9 mouse cellular contexts compared by ENCODE assay signal in genomic region chr17:32362686-32363085, GRCm38 (mm10). TPM values are rescaled to one million over a fixed set of nuclear protein-coding genes. Genes with fewer than 3 reads are reported as not detected.
DNase-seq lines count a peak whose midpoint lies in the region; ATAC-seq and TF ChIP-seq lines count a peak whose summit lies in the region.
"Had no signal": no experiment of that assay in that cellular context is flagged by ENCODE, and none has a peak within 500 bp of the region (broad histone marks: within the 10 kb centered on the region; RNA-seq: fewer than 3 reads in every experiment).

No protein-coding gene starts in this region.

- no peak for TF ChIP-seq POLR2A in CH12.LX (IDR thresholded peaks at IDR 0.05; ENCODE audit: low read depth, low read length)
- no peak for TF ChIP-seq POLR2A in thymus, adult 2 months (IDR thresholded peaks at IDR 0.05; ENCODE audit: control insufficient read depth, extremely low read depth, insufficient read depth, low read length, poor library complexity)

- H3K9ac ChIP-seq in CH12.LX (ENCODE audit: insufficient read depth, low read depth) = no peak overlapping the region
- H3K9ac ChIP-seq in heart, postnatal 0 days (replicated peaks; ENCODE audit: low read depth, low read length) = no peak overlapping the region
- H3K9ac ChIP-seq in liver, embryonic 14.5 days (replicated peaks) = no peak overlapping the region; the same call in 1 of the 2 replicates

- H3K79me2 ChIP-seq in CH12.LX (replicated peaks; ENCODE audit: control insufficient read depth, extremely low read depth, insufficient read depth, poor library complexity, severe bottlenecking) = peaks cover 22% of the 10 kb centered on the region

- dilution Hi-C loops in CH12.LX (cut with MboI; ENCODE audit: extremely low pct_ligation_motif_present, extremely low pct_unique_long_range_greater_than_20kb, low sequenced_read_pairs) = no loop called here

- H3K27ac ChIP-seq in CH12.LX (ENCODE audit: insufficient read depth, low read depth) = no peak overlapping the region
- H3K27ac ChIP-seq in heart, postnatal 0 days (ENCODE audit: low read depth) = no peak overlapping the region
- H3K27ac ChIP-seq in liver, embryonic 14.5 days = no peak overlapping the region
- H3K27ac ChIP-seq in thymus, adult 2 months (ENCODE audit: control insufficient read depth, insufficient read depth, low read length) = no peak overlapping the region

- 67% methylated on average over 4 of the region's 4 CpGs for WGBS in heart, postnatal 0 days
- WGBS in liver, embryonic 14.5 days (ENCODE audit: insufficient replicate concordance) = 74% methylated on average over 4 of the region's 4 CpGs
- WGBS in thymus, adult 2 months = 93% methylated on average over 4 of the region's 4 CpGs

- no peaks in the 10 kb centered on the region for H3K27me3 ChIP-seq in CH12.LX (replicated peaks)
- H3K27me3 ChIP-seq in heart, postnatal 0 days (ENCODE audit: control insufficient read depth, insufficient read depth, low read length) = no peaks in the 10 kb centered on the region
- no peaks in the 10 kb centered on the region for H3K27me3 ChIP-seq in liver, embryonic 14.5 days (ENCODE audit: control insufficient read depth, insufficient read depth, low read length)
- no peaks in the 10 kb centered on the region for H3K27me3 ChIP-seq in thymus, adult 2 months (ENCODE audit: control insufficient read depth, insufficient read depth, low read length)

- in situ Hi-C loops in CH12.LX (cut with MboI; ENCODE audit: low pct_ligation_motif_present, low pct_unique_long_range_greater_than_20kb, low sequenced_read_pairs) = no loop called here

- H3K9me3 ChIP-seq in CH12.LX (replicated peaks; ENCODE audit: low read length) = no peaks in the 10 kb centered on the region
- H3K9me3 ChIP-seq in heart, postnatal 0 days (replicated peaks; ENCODE audit: control insufficient read depth, low read length) = no peaks in the 10 kb centered on the region
- no peaks in the 10 kb centered on the region for H3K9me3 ChIP-seq in liver, embryonic 14.5 days (ENCODE audit: control insufficient read depth, low read length)

- TF ChIP-seq CTCF in CH12.LX (conservative IDR thresholded peaks at IDR 0.05 in 1 of 2, IDR thresholded peaks at IDR 0.05 in 1 of 2; ENCODE audit: low read depth in 2 of 2, low read length in 2 of 2) = no peak
- no peak for TF ChIP-seq CTCF in heart, postnatal 0 days (IDR thresholded peaks at IDR 0.05; ENCODE audit: low read depth)
- TF ChIP-seq CTCF in liver, embryonic 14.5 days (IDR thresholded peaks at IDR 0.05; ENCODE audit: low read depth) = no peak
- TF ChIP-seq CTCF in thymus, adult 2 months (IDR thresholded peaks at IDR 0.05; ENCODE audit: borderline replicate concordance, control insufficient read depth, extremely low read depth, insufficient read depth, low read length, poor library complexity) = no peak

- peak overlapping the region in 1 of 3 experiments; percentile 70 for H3K4me3 ChIP-seq in CH12.LX (replicated peaks in 1 of 3; ENCODE audit: low read depth in 2 of 3, low read length in 2 of 3, poor library complexity in 1 of 3)
- 0 out of 2 replicates have a peak overlapping the region, but pooled peaks have one; percentile 92 for H3K4me3 ChIP-seq in heart, postnatal 0 days (ENCODE audit: low read depth, low read length)
- H3K4me3 ChIP-seq in liver, embryonic 14.5 days (ENCODE audit: insufficient read depth in 1 of 2, low read depth in 2 of 2, low read length in 2 of 2) = peak overlapping the region; percentile 4 to 81; a peak in 1 of 4 replicates
- no peak overlapping the region for H3K4me3 ChIP-seq in thymus, adult 2 months (ENCODE audit: control insufficient read depth, insufficient read depth, low read length)

- TF ChIP-seq RAD21 in CH12.LX (IDR thresholded peaks at IDR 0.05; ENCODE audit: low read depth, low read length) = no peak

- H3K4me1 ChIP-seq in CH12.LX (ENCODE audit: control insufficient read depth in 1 of 2, insufficient read depth in 2 of 2) = peaks cover 9 to 24% of the 10 kb centered on the region in 2 experiments
- peaks cover 17% of the 10 kb centered on the region; the same call in 1 of the 2 replicates for H3K4me1 ChIP-seq in heart, postnatal 0 days (ENCODE audit: control insufficient read depth, insufficient read depth)
- H3K4me1 ChIP-seq in liver, embryonic 14.5 days (replicated peaks; ENCODE audit: control insufficient read depth in 2 of 2, insufficient read depth in 2 of 2, low read length in 1 of 2) = peaks cover 24 to 29% of the 10 kb centered on the region in 2 experiments
- peaks cover 10% of the 10 kb centered on the region for H3K4me1 ChIP-seq in thymus, adult 2 months (replicated peaks; ENCODE audit: control insufficient read depth, insufficient read depth, low read length)

- peak overlapping the region; percentile 92 for H3K4me2 ChIP-seq in CH12.LX (ENCODE audit: insufficient read depth, low read depth, poor library complexity, severe bottlenecking)
- H3K4me2 ChIP-seq in heart, postnatal 0 days (ENCODE audit: low read depth, low read length) = peak overlapping the region; percentile 84; the same call in 1 of the 2 replicates
- H3K4me2 ChIP-seq in liver, embryonic 14.5 days (ENCODE audit: low read depth) = peak overlapping the region; percentile 64

- no peak for TF ChIP-seq EP300 in CH12.LX (IDR thresholded peaks at IDR 0.05; ENCODE audit: low read length)
- TF ChIP-seq EP300 in heart, postnatal 0 days (IDR thresholded peaks at IDR 0.05; ENCODE audit: low read depth) = no peak
- no peak for TF ChIP-seq EP300 in liver, embryonic 14.5 days (IDR thresholded peaks at IDR 0.05; ENCODE audit: low read depth)

- ATAC-seq in heart, postnatal 0 days (ENCODE audit: insufficient read depth, low read depth) = no peak
- ATAC-seq in liver, embryonic 14.5 days (ENCODE audit: insufficient read depth) = no peak

- peak; percentile 25 for DNase-seq in cerebellum, adult 11-12 months
- DNase-seq in cerebellum, adult 9-11 months = no peak
- DNase-seq in CH12.LX (ENCODE audit: extremely low read depth) = no peak
- DNase-seq in heart, postnatal 0 days (ENCODE audit: low spot score) = no peak
- no peak for DNase-seq in liver, embryonic 14.5 days (ENCODE audit: low read depth in 3 of 3, low spot score in 3 of 3)
- DNase-seq in layer of hippocampus, adult 8-10 months (ENCODE audit: low spot score in 2 of 2) = no peak
- DNase-seq in thymus, adult 2 months = no peak
- DNase-seq in urinary bladder, postnatal 4 days (ENCODE audit: low spot score in 2 of 2) = no peak
- DNase-seq: embryo, embryonic 11 days had no signal

- peaks cover 41 to 55% of the 10 kb centered on the region in 2 experiments for H3K36me3 ChIP-seq in CH12.LX (replicated peaks in 1 of 2; ENCODE audit: control insufficient read depth in 1 of 2, insufficient read depth in 1 of 2, low read length in 1 of 2)
- H3K36me3 ChIP-seq in heart, postnatal 0 days (replicated peaks; ENCODE audit: control insufficient read depth, insufficient read depth, low read length) = peaks cover 41% of the 10 kb centered on the region
- H3K36me3 ChIP-seq in liver, embryonic 14.5 days (replicated peaks; ENCODE audit: control insufficient read depth, insufficient read depth, low read depth) = peaks cover 24% of the 10 kb centered on the region
- H3K36me3 ChIP-seq in thymus, adult 2 months (ENCODE audit: control insufficient read depth, insufficient read depth, low read length) = peaks cover 29% of the 10 kb centered on the region

RNA-seq across cellular contexts. Expression of gene Akap8l, which starts 12.3 kb away (rescaled TPM):
- total RNA-seq in CH12.LX (2012; rRNA removed) (32.0 and 41.4 TPM in 2 replicates), CH12.LX (2014; rRNA removed) (29.6 and 30.1 TPM in 2 replicates)
- polyA plus RNA-seq in CH12.LX (2012; ENCODE audit: insufficient read length, low read depth) = 43.4 and 51.2 TPM in 2 replicates
- total RNA-seq in heart, postnatal 0 days (2014; rRNA removed; ENCODE audit: low replicate concordance) = 38.5 and 80.6 TPM in 2 replicates
- 66.4 and 70.8 TPM in 2 replicates for polyA plus RNA-seq in heart, postnatal 0 days (2015; fragmentation: Nextera tagmentation; extraction: Ambion mirVana)
- 24.1 and 35.4 TPM in 2 replicates for polyA plus RNA-seq in liver, embryonic 14.5 days (2012; rRNA removed)
- polyA plus RNA-seq in liver, embryonic 14.5 days (2014; fragmentation: Nextera tagmentation; extraction: Ambion mirVana) = 18.9 and 23.5 TPM in 2 replicates
- total RNA-seq in layer of hippocampus, adult 8-10 months (2022) = 100 to 1,000 TPM; 160 to 279 (median 221) TPM
- 191 and 196 TPM in 2 replicates for polyA plus RNA-seq in thymus, adult 2 months (2012; rRNA removed)

RNA-seq across cellular contexts. Expression of gene Wiz, which starts 26.6 kb away (rescaled TPM):
- total RNA-seq in CH12.LX (2012; rRNA removed) (4.4 and 4.5 TPM in 2 replicates), CH12.LX (2014; rRNA removed) (1.0 and 1.2 TPM in 2 replicates)
- polyA plus RNA-seq in CH12.LX (2012; ENCODE audit: insufficient read length, low read depth) = 20.4 and 25.4 TPM in 2 replicates
- 14.2 and 21.4 TPM in 2 replicates for total RNA-seq in heart, postnatal 0 days (2014; rRNA removed; ENCODE audit: low replicate concordance)
- 6.8 and 7.0 TPM in 2 replicates for polyA plus RNA-seq in heart, postnatal 0 days (2015; fragmentation: Nextera tagmentation; extraction: Ambion mirVana)
- 9.8 and 10.7 TPM in 2 replicates for polyA plus RNA-seq in liver, embryonic 14.5 days (2012; rRNA removed)
- 5.5 and 7.8 TPM in 2 replicates for polyA plus RNA-seq in liver, embryonic 14.5 days (2014; fragmentation: Nextera tagmentation; extraction: Ambion mirVana)
- 10 to 100 TPM; 44.5 to 52.9 (median 47.4) TPM for total RNA-seq in layer of hippocampus, adult 8-10 months (2022)
- polyA plus RNA-seq in thymus, adult 2 months (2012; rRNA removed) = 57.1 and 71.0 TPM in 2 replicates

RNA-seq across cellular contexts. Expression of gene Rasal3, which starts 40.7 kb away (rescaled TPM):
- 27.5 and 40.5 TPM in 2 replicates for total RNA-seq in CH12.LX (2012; rRNA removed)
- 18.1 and 18.6 TPM in 2 replicates for total RNA-seq in CH12.LX (2014; rRNA removed)
- 77.6 and 83.2 TPM in 2 replicates for polyA plus RNA-seq in CH12.LX (2012; ENCODE audit: insufficient read length, low read depth)
- total RNA-seq in heart, postnatal 0 days (2014; rRNA removed; ENCODE audit: low replicate concordance) = 7.3 and 15.0 TPM in 2 replicates
- 0.40 TPM in 2 replicates for polyA plus RNA-seq in heart, postnatal 0 days (2015; fragmentation: Nextera tagmentation; extraction: Ambion mirVana)
- 2.0 and 2.1 TPM in 2 replicates for polyA plus RNA-seq in liver, embryonic 14.5 days (2012; rRNA removed)
- polyA plus RNA-seq in liver, embryonic 14.5 days (2014; fragmentation: Nextera tagmentation; extraction: Ambion mirVana) = 2.2 and 2.3 TPM in 2 replicates
- total RNA-seq in layer of hippocampus, adult 8-10 months (2022) = 10 to 100 TPM in 2 of 4 experiments, 1 to 10 TPM in 2; 3.8 to 16.9 (median 8.9) TPM
- polyA plus RNA-seq in thymus, adult 2 months (2012; rRNA removed) = 541 and 555 TPM in 2 replicates

RNA-seq across cellular contexts. Expression of gene Akap8, which starts 41.6 kb away (rescaled TPM):
- 62.5 and 85.8 TPM in 2 replicates for total RNA-seq in CH12.LX (2012; rRNA removed)
- 75.2 and 80.2 TPM in 2 replicates for total RNA-seq in CH12.LX (2014; rRNA removed)
- 146 and 174 TPM in 2 replicates for polyA plus RNA-seq in CH12.LX (2012; ENCODE audit: insufficient read length, low read depth)
- 65.8 and 110 TPM in 2 replicates for total RNA-seq in heart, postnatal 0 days (2014; rRNA removed; ENCODE audit: low replicate concordance)
- 31.0 and 40.2 TPM in 2 replicates for polyA plus RNA-seq in heart, postnatal 0 days (2015; fragmentation: Nextera tagmentation; extraction: Ambion mirVana)
- polyA plus RNA-seq in liver, embryonic 14.5 days (2012; rRNA removed) = 19.4 and 26.8 TPM in 2 replicates
- 12.3 and 12.6 TPM in 2 replicates for polyA plus RNA-seq in liver, embryonic 14.5 days (2014; fragmentation: Nextera tagmentation; extraction: Ambion mirVana)
- 100 to 1,000 TPM in 3 of 4 experiments, 10 to 100 TPM in 1; 94.2 to 118 (median 109) TPM for total RNA-seq in layer of hippocampus, adult 8-10 months (2022)
- 169 and 177 TPM in 2 replicates for polyA plus RNA-seq in thymus, adult 2 months (2012; rRNA removed)

Comparison
In these comparisons a context has a peak if more than half of its experiments do, and no peak if none do; other contexts are left out.
1. RNA of gene Rasal3, which starts 40.7 kb away (polyA plus RNA-seq): 541 to 555 TPM in thymus, adult 2 months and 77.6 to 83.2 TPM in CH12.LX; 2.0 to 2.3 TPM in liver, embryonic 14.5 days and 0.40 TPM in heart, postnatal 0 days; every median in the first group is over 10 times any median in the second.
2. Peak in every context shown above with its lines, with median percentiles within 50 percentile points of each other: H3K4me2 ChIP-seq.